Mouse (Mus musculus) stomach, embryonic 14.5 days (tissue): ENCODE measurements around the gene Cd300lf. TPM values are rescaled to one million over a fixed set of nuclear protein-coding genes. Genes with fewer than 3 reads are reported as not detected.

Source experiments
- ATAC-seq: fragments of 200-750 bp; cut with Nextera tagmentation; 2 replicates; pipeline ENCODE4 v1.8.0; 2017; ENCODE audit warnings: low read depth, moderate TSS enrichment; ENCODE audit not compliant: insufficient number of reproducible peaks, insufficient read depth, low FRiP score
- H3K27ac ChIP-seq: fragments of 300-500 bp; sonication (generic); 2 replicates; pipeline ENCODE4 v1.5.1; 2014; ENCODE audit warnings: mild to moderate bottlenecking, low read length, moderate library complexity, mixed read lengths
- H3K27me3 ChIP-seq: fragments of 300-500 bp; sonication (generic); 2 replicates; pipeline ENCODE4 v1.6.1; 2014; ENCODE audit warnings: low read length, control low read depth, mixed read lengths; ENCODE audit not compliant: control insufficient read depth, insufficient read depth
- H3K36me3 ChIP-seq: fragments of 300-500 bp; sonication (generic); 2 replicates; pipeline ENCODE4 v1.6.1; 2014; ENCODE audit warnings: mild to moderate bottlenecking, control low read depth, low read length, moderate library complexity, mixed read lengths; ENCODE audit not compliant: control insufficient read depth, insufficient read depth
- H3K4me1 ChIP-seq: fragments of 300-500 bp; sonication (generic); 2 replicates; pipeline ENCODE4 v1.6.1; 2014; ENCODE audit warnings: low read length, control low read depth, mixed read lengths; ENCODE audit not compliant: control insufficient read depth, insufficient read depth
- H3K4me2 ChIP-seq: fragments of 300-500 bp; sonication (generic); replicated peaks from 2 replicates; pipeline ENCODE4 v1.6.1; 2014; ENCODE audit warnings: low read depth, low read length, control low read depth
- H3K4me3 ChIP-seq: fragments of 300-500 bp; sonication (generic); 2 replicates; pipeline ENCODE4 v1.5.1; 2014; ENCODE audit warnings: low read depth, low read length, control low read depth
- H3K9ac ChIP-seq: fragments of 300-500 bp; sonication (generic); replicated peaks from 2 replicates; pipeline ENCODE4 v1.6.1; 2014; ENCODE audit warnings: low read depth, mild to moderate bottlenecking, control low read depth, low read length, moderate library complexity, mixed read lengths
- H3K9me3 ChIP-seq: fragments of 300-500 bp; sonication (generic); 2 replicates; pipeline ENCODE4 v1.6.1; 2016; ENCODE audit warnings: low read depth, low read length, control low read depth; ENCODE audit not compliant: control insufficient read depth
- WGBS: fragments of 180-500 bp; shearing (Covaris S2); extraction: QIAGEN DNeasy Blood & Tissue Kit; methylation state at CpG from one replicate; pipeline ENCODE4 v1.1.7; 2014; 5-methylcytosine and 5-hydroxymethylcytosine counted together
- polyA plus RNA-seq: library from polyadenylated mRNA; unstranded; fragments of >200 nt; fragmentation: Nextera tagmentation; extraction: Ambion mirVana; gene quantifications from 2 replicates; pipeline ENCODE4 v1.2.1, GENCODE M21; 2014

Cd300lf gene
- polyA plus RNA-seq, 1 experiment from 2014 or later = 0.33 TPM

- WGBS = 70% methylated on average over 8 of the region's 8 CpGs
- H3K36me3 ChIP-seq = no peaks in the 10 kb centered on the region
- H3K4me2 ChIP-seq = no peak overlapping the region
- H3K27ac ChIP-seq = no peak overlapping the region
- no peaks in the 10 kb centered on the region for H3K9me3 ChIP-seq
- no peaks in the 10 kb centered on the region for H3K4me1 ChIP-seq
- no peak overlapping the region for H3K4me3 ChIP-seq
- no peak overlapping the region for H3K9ac ChIP-seq
- ATAC-seq = no peak
- H3K27me3 ChIP-seq = no peaks in the 10 kb centered on the region
These were observed 1.9 kb downstream of the Cd300lf start for GRCm38 (mm10) chr11:115131768-115132381.

- H3K27ac ChIP-seq = no peak overlapping the region
- no peak overlapping the region for H3K4me3 ChIP-seq
- H3K4me1 ChIP-seq = no peaks in the 10 kb centered on the region
- H3K4me2 ChIP-seq = no peak overlapping the region
- H3K27me3 ChIP-seq = no peaks in the 10 kb centered on the region
- H3K9me3 ChIP-seq = no peaks in the 10 kb centered on the region
- H3K36me3 ChIP-seq = no peaks in the 10 kb centered on the region
- no peak overlapping the region for H3K9ac ChIP-seq
- ATAC-seq = no peak
- 85% methylated on average over 13 of the region's 13 CpGs for WGBS
These were observed 4.2 kb downstream of the Cd300lf start for GRCm38 (mm10) chr11:115129508-115130126.

GRCm38 (mm10) chr11:115128483-115128882 lies 5.3 kb downstream of the Cd300lf start:
- Histone ChIP-seq H3K4me3 (no peak overlapping the region), H3K36me3 (no peaks in the 10 kb centered on the region), H3K9me3 (no peaks in the 10 kb centered on the region), H3K27ac (no peak overlapping the region), H3K27me3 (no peaks in the 10 kb centered on the region), H3K4me1 (no peaks in the 10 kb centered on the region), H3K9ac (no peak overlapping the region), H3K4me2 (no peak overlapping the region)
- WGBS = 66% methylated on average over 4 of the region's 4 CpGs
- ATAC-seq = no peak

GRCm38 (mm10) chr11:115119409-115119808 lies 14.4 kb downstream of the Cd300lf start:
- no peaks in the 10 kb centered on the region for H3K36me3 ChIP-seq
- no peaks in the 10 kb centered on the region for H3K4me1 ChIP-seq
- H3K9ac ChIP-seq = no peak overlapping the region
- H3K9me3 ChIP-seq = no peaks in the 10 kb centered on the region
- H3K27ac ChIP-seq = no peak overlapping the region
- H3K4me2 ChIP-seq = no peak overlapping the region
- H3K4me3 ChIP-seq = no peak overlapping the region
- 70% methylated on average over 9 of the region's 9 CpGs for WGBS
- ATAC-seq = no peak
- H3K27me3 ChIP-seq = no peaks in the 10 kb centered on the region

GRCm38 (mm10) chr11:115112196-115112595 lies 21.6 kb downstream of the Cd300lf start:
- WGBS = 38% methylated on average over 3 of the region's 3 CpGs
- H3K27ac ChIP-seq = no peak overlapping the region

GRCm38 (mm10) chr11:115110271-115110670 lies 23.5 kb downstream of the Cd300lf start:
- 88% methylated on average over 5 of the region's 5 CpGs for WGBS
- Histone ChIP-seq H3K27me3 (no peaks in the 10 kb centered on the region), H3K9ac (no peak overlapping the region), H3K27ac (no peak overlapping the region), H3K4me3 (no peak overlapping the region), H3K4me1 (peaks cover 4% of the 10 kb centered on the region; the same call in 1 of the 2 replicates), H3K36me3 (no peaks in the 10 kb centered on the region), H3K4me2 (no peak overlapping the region), H3K9me3 (no peaks in the 10 kb centered on the region)
- no peak for ATAC-seq

More at GRCm38 (mm10) chr11:115112196-115112595, 21.6 kb downstream of the Cd300lf start:
- no peak for ATAC-seq
- Histone ChIP-seq H3K4me2 (no peak overlapping the region), H3K36me3 (no peaks in the 10 kb centered on the region), H3K9me3 (no peaks in the 10 kb centered on the region), H3K27me3 (no peaks in the 10 kb centered on the region), H3K4me1 (peaks cover 4% of the 10 kb centered on the region; the same call in 1 of the 2 replicates), H3K9ac (no peak overlapping the region), H3K4me3 (no peak overlapping the region)

GRCm38 (mm10) chr11:115108176-115108575 lies 25.6 kb downstream of the Cd300lf start:
- no peak overlapping the region for H3K4me2 ChIP-seq
- H3K27ac ChIP-seq = no peak overlapping the region
- WGBS = 89% methylated on average over 8 of the region's 8 CpGs
- no peak overlapping the region for H3K9ac ChIP-seq
- no peaks in the 10 kb centered on the region for H3K27me3 ChIP-seq
- ATAC-seq = no peak
- no peaks in the 10 kb centered on the region for H3K9me3 ChIP-seq
- peaks cover 4% of the 10 kb centered on the region; the same call in 1 of the 2 replicates for H3K4me1 ChIP-seq
- H3K36me3 ChIP-seq = no peaks in the 10 kb centered on the region
- no peak overlapping the region for H3K4me3 ChIP-seq

GRCm38 (mm10) chr11:115107403-115107916 lies 26.3 kb downstream of the Cd300lf start:
- Histone ChIP-seq H3K27ac (no peak overlapping the region), H3K4me1 (peaks cover 4% of the 10 kb centered on the region; the same call in 1 of the 2 replicates), H3K36me3 (no peaks in the 10 kb centered on the region), H3K4me3 (no peak overlapping the region), H3K9ac (no peak overlapping the region), H3K9me3 (no peaks in the 10 kb centered on the region), H3K4me2 (no peak overlapping the region), H3K27me3 (no peaks in the 10 kb centered on the region)
- no peak for ATAC-seq
- WGBS = 32% methylated on average over 4 of the region's 4 CpGs
